Mouse (Mus musculus) testis, adult 2 months (tissue): ENCODE measurements around the gene Hebp1. TPM values are rescaled to one million over a fixed set of nuclear protein-coding genes. Genes with fewer than 3 reads are reported as not detected.

Experiments used
- H3K27ac ChIP-seq: fragments of 200-500 bp; 2 replicates; pipeline ENCODE4 v1.5.1; 2012; ENCODE audit warnings: low read depth, low read length; ENCODE audit not compliant: control insufficient read depth, insufficient read depth
- H3K27me3 ChIP-seq: fragments of 200-500 bp; 2 replicates; pipeline ENCODE4 v1.6.1; 2012; ENCODE audit warnings: mild to moderate bottlenecking, low read length, moderate library complexity; ENCODE audit not compliant: control insufficient read depth, insufficient read depth
- H3K36me3 ChIP-seq: fragments of 200-500 bp; 2 replicates; pipeline ENCODE4 v1.6.1; 2012; ENCODE audit warnings: mild to moderate bottlenecking, low read length; ENCODE audit not compliant: control insufficient read depth, insufficient read depth
- H3K4me1 ChIP-seq: fragments of 200-500 bp; 2 replicates; pipeline ENCODE4 v1.6.1; 2012; ENCODE audit warnings: low read length; ENCODE audit not compliant: control insufficient read depth, insufficient read depth
- H3K4me3 ChIP-seq: fragments of 200-500 bp; 2 replicates; pipeline ENCODE4 v1.5.1; 2012; ENCODE audit warnings: low read depth, mild to moderate bottlenecking, low read length, moderate library complexity, mixed read lengths; ENCODE audit not compliant: control insufficient read depth
- CTCF ChIP-seq: fragments of 200-500 bp; IDR thresholded peaks from 2 replicates; pipeline ENCODE4 v1.5.1; 2012; ENCODE audit warnings: low read depth, mild to moderate bottlenecking, inconsistent platforms, low read length, moderate library complexity; ENCODE audit not compliant: control insufficient read depth, insufficient read depth, insufficient replicate concordance
- POLR2A ChIP-seq: fragments of 200-500 bp; IDR thresholded peaks from 2 replicates; pipeline ENCODE4 v1.6.1; 2012; ENCODE audit warnings: low read depth, mild to moderate bottlenecking, inconsistent platforms, low read length, moderate library complexity; ENCODE audit not compliant: control insufficient read depth
- polyA plus RNA-seq: library from polyadenylated mRNA; depleted of rRNA; stranded (reverse); fragments of >200 nt; gene quantifications from 2 replicates; pipeline ENCODE4 v1.2.3, GENCODE M21; 2012; rRNA removed

Gene Hebp1
- 4.7 and 4.9 TPM in 2 replicates for polyA plus RNA-seq

DNA sequence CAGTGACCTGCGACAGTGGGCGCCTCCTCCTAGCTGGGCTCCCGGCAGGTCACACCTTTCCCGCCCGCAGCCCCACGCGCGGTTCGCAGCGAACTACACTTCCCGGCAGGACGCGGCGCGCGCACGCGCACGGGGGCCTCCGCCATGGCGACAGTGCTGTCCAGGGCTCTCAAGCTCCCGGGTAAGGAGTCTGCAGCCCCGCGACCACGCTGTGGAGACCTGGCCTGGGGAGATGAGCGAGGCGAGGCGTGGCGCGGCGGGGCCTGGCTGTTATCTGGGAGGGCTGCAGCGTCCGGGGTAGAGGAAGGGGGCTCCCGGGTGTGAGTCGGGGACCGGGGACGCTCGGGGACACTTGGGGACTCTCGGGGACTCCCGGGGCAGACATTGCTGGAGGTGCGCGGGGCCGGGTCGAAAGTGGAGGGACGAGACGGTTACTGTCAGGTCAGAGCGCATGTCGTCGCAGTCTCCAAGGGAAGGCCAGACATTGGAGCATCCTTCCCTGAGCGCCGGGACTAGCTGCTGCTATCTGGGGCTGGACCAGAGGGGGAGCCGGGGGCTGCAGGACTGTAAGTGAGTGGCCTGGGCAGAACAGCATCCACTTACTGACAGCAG, at the start of gene Hebp1, which contains the start of gene Fam234b:
Hebp1 (minus strand) TSS at position 102 of the 612 bp plus-strand sequence.
Fam234b (plus strand) TSS at position 57 of the 612 bp plus-strand sequence.
- TF ChIP-seq CTCF = no peak
- TF ChIP-seq POLR2A = peak; percentile 58; the same call in 1 of the 2 replicates
- Histone ChIP-seq H3K36me3 (no peaks in the 10 kb centered on the region), H3K27ac (no peak within 1 kb of the TSS), H3K4me1 (peaks cover 5% of the 10 kb centered on the region), H3K4me3 (peak within 1 kb of the TSS; percentile 87), H3K27me3 (no peaks in the 10 kb centered on the region)

DNA sequence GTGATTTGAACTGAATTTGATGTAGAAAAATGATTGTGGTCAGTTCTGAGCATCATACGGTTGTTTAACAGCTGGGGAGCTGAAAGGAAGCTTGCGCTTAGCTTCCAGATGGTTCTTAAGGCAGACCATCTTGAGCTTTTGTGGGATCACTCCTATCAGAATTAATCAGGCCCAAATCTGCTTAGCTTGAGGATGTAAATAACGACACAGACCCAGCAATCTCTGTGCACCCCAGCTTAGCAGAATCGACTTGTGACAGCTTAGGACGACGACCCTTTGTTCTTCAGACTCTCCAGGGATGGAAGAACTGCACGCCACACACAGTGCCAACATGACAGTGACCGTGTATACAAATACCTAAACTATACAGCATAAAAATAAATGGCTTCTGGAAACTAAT, 47.8 kb upstream of the Hebp1 start:
- H3K27ac ChIP-seq = no peak overlapping the region
- TF ChIP-seq CTCF (no peak), POLR2A (no peak)
- H3K27me3 ChIP-seq = no peaks in the 10 kb centered on the region
- H3K4me3 ChIP-seq = no peak overlapping the region
- H3K36me3 ChIP-seq = no peaks in the 10 kb centered on the region
- peaks cover 2% of the 10 kb centered on the region; the same call in 1 of the 2 replicates for H3K4me1 ChIP-seq

DNA sequence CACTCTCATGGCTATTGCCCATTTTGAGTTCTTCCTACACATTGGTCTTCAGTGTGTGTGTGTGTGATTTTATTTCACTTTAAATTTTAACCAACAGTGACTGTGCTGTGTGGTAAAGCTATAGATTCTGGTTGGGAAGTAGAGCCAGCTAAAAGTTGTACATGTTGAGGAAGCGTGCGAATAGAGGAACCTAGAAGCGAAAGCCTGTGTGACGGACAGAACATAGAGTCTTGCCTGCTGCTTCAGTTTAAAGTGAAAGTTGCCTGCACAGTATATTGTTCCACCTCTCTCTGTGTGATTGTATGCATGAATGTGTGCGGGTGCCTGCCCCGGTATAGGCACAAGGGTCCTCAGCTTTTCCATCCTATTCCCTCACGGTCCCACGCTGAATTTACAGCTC, 42.5 kb upstream of the Hebp1 start:
- H3K27me3 ChIP-seq = no peaks in the 10 kb centered on the region
- H3K4me3 ChIP-seq = no peak overlapping the region
- TF ChIP-seq POLR2A (no peak), CTCF (no peak)
- no peak overlapping the region for H3K27ac ChIP-seq
- H3K36me3 ChIP-seq = no peaks in the 10 kb centered on the region
- H3K4me1 ChIP-seq = no peaks in the 10 kb centered on the region

DNA sequence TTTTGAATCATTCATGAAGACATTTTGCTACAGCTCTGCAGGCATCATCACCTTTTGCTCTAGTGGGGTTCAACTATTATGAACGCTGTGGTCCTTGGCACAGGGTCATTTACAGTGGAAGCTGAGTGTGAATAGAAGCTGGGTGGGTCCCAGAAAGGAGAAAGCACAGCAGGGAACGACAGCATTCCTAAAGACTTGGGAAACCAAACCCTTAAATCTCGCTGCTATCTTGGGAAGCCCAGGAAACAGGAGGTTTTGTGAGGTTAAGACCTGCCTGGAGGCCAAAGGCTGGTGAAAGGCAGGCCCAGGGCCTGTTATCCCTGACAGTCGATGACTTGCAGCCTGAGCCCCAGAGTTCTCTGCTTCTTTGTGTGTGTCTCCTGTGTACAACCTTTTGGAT, 40.4 kb upstream of the Hebp1 start:
- Histone ChIP-seq H3K27ac (no peak overlapping the region), H3K4me1 (no peaks in the 10 kb centered on the region), H3K4me3 (no peak overlapping the region), H3K36me3 (no peaks in the 10 kb centered on the region), H3K27me3 (no peaks in the 10 kb centered on the region)
- TF ChIP-seq CTCF (no peak), POLR2A (no peak)

DNA sequence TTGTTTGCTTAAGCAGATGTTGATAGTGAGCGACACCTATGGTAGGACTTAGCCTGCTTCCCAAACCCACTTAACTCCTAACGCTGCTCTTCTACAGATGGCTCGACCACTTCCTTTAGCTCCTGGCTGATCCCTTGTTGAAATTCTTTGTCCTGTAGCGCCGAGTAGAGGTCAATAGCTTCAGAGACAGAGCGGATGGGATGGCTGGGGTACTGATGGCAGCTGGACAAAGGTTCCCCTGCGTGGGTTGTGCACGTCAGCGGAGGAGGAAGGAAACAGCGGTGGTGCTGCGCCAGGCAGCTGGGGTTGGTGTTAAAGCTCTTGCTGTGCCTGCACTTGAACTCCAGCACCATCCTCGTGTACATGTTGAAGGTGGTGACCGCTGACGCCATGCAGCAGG, 39.5 kb upstream of the Hebp1 start:
- Histone ChIP-seq H3K27ac (no peak overlapping the region), H3K4me1 (no peaks in the 10 kb centered on the region), H3K27me3 (no peaks in the 10 kb centered on the region), H3K36me3 (no peaks in the 10 kb centered on the region), H3K4me3 (no peak overlapping the region)
- TF ChIP-seq POLR2A (no peak), CTCF (no peak)

DNA sequence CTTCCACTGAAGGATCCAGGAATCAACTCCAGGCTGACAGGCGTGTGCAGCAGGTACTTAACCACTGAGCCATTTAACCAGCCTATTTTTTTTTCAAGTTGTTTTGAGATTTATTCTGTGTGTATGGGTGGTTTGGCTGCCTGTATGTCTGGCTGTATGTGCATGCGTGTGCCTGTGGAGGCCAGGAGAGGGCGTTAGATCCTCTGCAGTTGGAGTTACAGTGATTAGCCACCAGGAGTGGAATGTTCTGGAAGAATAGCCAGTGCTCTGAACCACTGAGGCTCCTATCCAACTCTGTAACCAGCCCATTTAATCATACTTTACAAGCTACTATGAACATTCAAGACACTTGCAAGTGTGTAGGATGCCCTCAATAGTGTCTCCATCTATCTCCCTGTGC, 38.8 kb upstream of the Hebp1 start:
- Histone ChIP-seq H3K27me3 (no peaks in the 10 kb centered on the region), H3K4me1 (no peaks in the 10 kb centered on the region)
- TF ChIP-seq POLR2A = no peak
- no peak for TF ChIP-seq CTCF

DNA sequence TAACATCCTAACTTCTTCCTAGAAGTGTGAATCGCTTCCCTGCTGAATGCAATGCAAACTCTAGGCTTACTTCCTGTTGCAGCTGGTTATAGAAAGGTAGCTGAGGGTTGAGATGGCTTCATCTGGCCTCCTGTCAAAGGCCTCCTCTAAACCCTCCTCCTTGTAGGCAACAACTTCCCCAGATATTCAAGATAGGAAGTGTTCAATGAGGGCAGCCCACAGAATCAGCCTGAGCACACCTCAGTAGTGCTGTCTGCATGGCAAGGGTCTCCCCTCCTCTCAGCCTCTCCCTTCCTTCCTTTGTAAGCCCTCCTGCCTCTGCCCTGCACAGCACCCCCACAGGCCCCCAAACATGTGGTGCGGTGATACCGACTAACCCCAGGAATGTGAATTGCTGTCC, 37.9 kb upstream of the Hebp1 start:
- no peak overlapping the region for H3K4me3 ChIP-seq
- H3K27ac ChIP-seq = no peak overlapping the region
- no peaks in the 10 kb centered on the region for H3K4me1 ChIP-seq
- no peaks in the 10 kb centered on the region for H3K36me3 ChIP-seq
- H3K27me3 ChIP-seq = no peaks in the 10 kb centered on the region
- TF ChIP-seq POLR2A = no peak
- no peak for TF ChIP-seq CTCF

More for the DNA sequence above, 38.8 kb upstream of the Hebp1 start:
- Histone ChIP-seq H3K4me3 (no peak overlapping the region), H3K27ac (no peak overlapping the region), H3K36me3 (no peaks in the 10 kb centered on the region)
